Mouse (Mus musculus) liver, embryonic 15.5 days (tissue): Measurements from ENCODE around the gene Zfp36. TPM values are rescaled to one million over a fixed set of nuclear protein-coding genes. Genes with fewer than 3 reads are reported as not detected.

Experiments
- ATAC-seq: fragments of 200-750 bp; cut with Nextera tagmentation; 2 replicates; pipeline ENCODE4 v1.8.0; 2017; ENCODE audit warnings: moderate number of reproducible peaks, mild to moderate bottlenecking, moderate library complexity; ENCODE audit not compliant: insufficient read depth
- H3K27ac ChIP-seq: fragments of 300-500 bp; sonication (generic); replicated peaks from 2 replicates; pipeline ENCODE4 v1.5.1; 2015; ENCODE audit warnings: mild to moderate bottlenecking, inconsistent platforms
- H3K27me3 ChIP-seq: fragments of 300-500 bp; sonication (generic); 2 replicates; pipeline ENCODE4 v1.6.1; 2015; ENCODE audit warnings: mild to moderate bottlenecking, inconsistent platforms
- H3K36me3 ChIP-seq: fragments of 300-500 bp; sonication (generic); replicated peaks from 2 replicates; pipeline ENCODE4 v1.6.1; 2015; ENCODE audit warnings: moderate library complexity, mild to moderate bottlenecking, inconsistent platforms
- H3K4me1 ChIP-seq: fragments of 300-500 bp; sonication (generic); replicated peaks from 2 replicates; pipeline ENCODE4 v1.6.1; 2015; ENCODE audit warnings: inconsistent platforms
- H3K4me2 ChIP-seq: fragments of 300-500 bp; sonication (generic); 2 replicates; pipeline ENCODE4 v1.6.1; 2015; ENCODE audit warnings: moderate library complexity, mild to moderate bottlenecking, inconsistent platforms
- H3K4me3 ChIP-seq: fragments of 300-500 bp; sonication (generic); replicated peaks from 2 replicates; pipeline ENCODE4 v1.5.1; 2015; ENCODE audit warnings: mild to moderate bottlenecking, inconsistent platforms
- H3K9ac ChIP-seq: fragments of 300-500 bp; sonication (generic); 2 replicates; pipeline ENCODE4 v1.6.1; 2015; ENCODE audit warnings: moderate library complexity, mild to moderate bottlenecking, inconsistent platforms
- H3K9me3 ChIP-seq: fragments of 300-500 bp; sonication (generic); replicated peaks from 2 replicates; pipeline ENCODE4 v1.6.1; 2016; ENCODE audit warnings: inconsistent platforms
- WGBS: fragments of 180-500 bp; shearing (Covaris S2); methylation state at CpG from one replicate; pipeline ENCODE4 v1.1.7; 2015; ENCODE audit warnings: mixed read lengths; ENCODE audit not compliant: insufficient replicate concordance; 5-methylcytosine and 5-hydroxymethylcytosine counted together
- polyA plus RNA-seq: library from polyadenylated mRNA; unstranded; fragments of >200 nt; fragmentation: Nextera tagmentation; extraction: Ambion mirVana; gene quantifications from 2 replicates; pipeline ENCODE4 v1.2.1, GENCODE M21; 2015

The Zfp36 gene
- polyA plus RNA-seq, 1 experiment from 2014 or later = 8.8 TPM

DNA sequence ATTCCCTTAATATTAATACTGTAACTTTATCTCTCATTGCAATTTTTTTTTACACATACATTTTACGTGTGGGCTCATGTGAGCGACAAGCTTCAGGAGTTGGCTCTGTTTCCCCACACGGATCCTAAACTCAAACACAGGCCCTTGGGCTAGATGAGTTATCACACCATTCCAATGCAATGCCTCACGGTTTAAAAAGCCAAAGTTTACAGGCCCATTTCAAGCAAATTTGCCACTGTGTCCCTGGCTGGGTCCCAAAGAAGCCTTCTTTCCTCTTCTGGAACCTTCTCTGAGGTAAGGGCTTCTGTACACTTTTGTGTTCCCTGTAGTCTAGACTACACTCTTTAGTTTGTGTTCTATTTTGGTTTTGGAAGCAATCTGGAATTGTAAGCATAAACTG, 45.5 kb downstream of the Zfp36 start:
- H3K4me3 ChIP-seq = no peak overlapping the region
- ATAC-seq = no peak
- H3K27me3 ChIP-seq = no peaks in the 10 kb centered on the region
- 73% methylated on average over 4 of the region's 4 CpGs for WGBS
- no peak overlapping the region for H3K27ac ChIP-seq
- H3K9ac ChIP-seq = no peak overlapping the region
- no peak overlapping the region for H3K4me2 ChIP-seq
- no peaks in the 10 kb centered on the region for H3K9me3 ChIP-seq
- peaks cover 32% of the 10 kb centered on the region for H3K4me1 ChIP-seq
- H3K36me3 ChIP-seq = peaks cover 57% of the 10 kb centered on the region

- Histone ChIP-seq H3K36me3 (peaks cover 97% of the 10 kb centered on the region), H3K27ac (no peak overlapping the region), H3K27me3 (no peaks in the 10 kb centered on the region), H3K4me2 (no peak overlapping the region), H3K4me3 (no peak overlapping the region), H3K9ac (no peak overlapping the region), H3K9me3 (no peaks in the 10 kb centered on the region), H3K4me1 (peaks cover 3% of the 10 kb centered on the region; the same call in 1 of the 2 replicates)
- no peak for ATAC-seq
- 81% methylated on average over 2 of the region's 2 CpGs for WGBS
These were observed 51.8 kb downstream of the Zfp36 start for GRCm38 (mm10) chr7:28328260-28328659.

Other genes starting within 250 kb of the Zfp36 start
- 55.0 and 56.9 TPM in 2 replicates for gene Fbl, start 210.5 kb downstream of the Zfp36 start, polyA plus RNA-seq
- 2.3 and 2.7 TPM in 2 replicates for gene Dyrk1b, start 200.8 kb downstream of the Zfp36 start, polyA plus RNA-seq
- 0.52 and 0.75 TPM in 2 replicates for gene Eid2, start 112.4 kb downstream of the Zfp36 start, polyA plus RNA-seq
- gene Eid2b, start 102.5 kb downstream of the Zfp36 start, polyA plus RNA-seq = 1.7 and 1.8 TPM in 2 replicates
- gene Selenov, start 89.1 kb downstream of the Zfp36 start, polyA plus RNA-seq = 0.07 TPM in 1 of 2 replicates, not detected in the other
- gene Dll3, start 78.0 kb downstream of the Zfp36 start, polyA plus RNA-seq = not detected in 2 replicates
- 78.3 and 85.2 TPM in 2 replicates for gene Timm50, start 68.2 kb downstream of the Zfp36 start, polyA plus RNA-seq
- 29.9 and 35.3 TPM in 2 replicates for gene Supt5, start 41.5 kb downstream of the Zfp36 start, polyA plus RNA-seq
- 540 and 619 TPM in 2 replicates for gene Rps16, start 29.6 kb downstream of the Zfp36 start, polyA plus RNA-seq
- 4.5 and 5.1 TPM in 2 replicates for gene Plekhg2, start 7.7 kb downstream of the Zfp36 start, polyA plus RNA-seq
- 23.9 and 25.6 TPM in 2 replicates for gene Med29, start 12.5 kb upstream of the Zfp36 start, polyA plus RNA-seq
- 24.6 and 26.2 TPM in 2 replicates for gene Paf1, start 12.7 kb upstream of the Zfp36 start, polyA plus RNA-seq
- 32.4 and 35.6 TPM in 2 replicates for gene Gmfg, start 57.2 kb upstream of the Zfp36 start, polyA plus RNA-seq
- gene Lrfn1, start 71.7 kb upstream of the Zfp36 start, polyA plus RNA-seq = 0.09 and 0.20 TPM in 2 replicates
- not detected in 2 replicates for gene Ifnl2, start 130.2 kb upstream of the Zfp36 start, polyA plus RNA-seq
- gene Ifnl3, start 142.6 kb upstream of the Zfp36 start, polyA plus RNA-seq = not detected in 2 replicates
- 0.68 TPM in 1 of 2 replicates, not detected in the other for gene Sycn, start 160.6 kb upstream of the Zfp36 start, polyA plus RNA-seq
- not detected in 2 replicates for gene Nccrp1, start 167.0 kb upstream of the Zfp36 start, polyA plus RNA-seq
- gene Samd4b, start 217.9 kb upstream of the Zfp36 start, polyA plus RNA-seq = 5.6 and 6.6 TPM in 2 replicates
- gene Pak4, start 217.9 kb upstream of the Zfp36 start, polyA plus RNA-seq = 17.9 and 19.2 TPM in 2 replicates